Mouse (Mus musculus) lung, postnatal 0 days (tissue): ENCODE measurements around the gene Gm11992. TPM values are rescaled to one million over a fixed set of nuclear protein-coding genes. Genes with fewer than 3 reads are reported as not detected.

Source experiments
- ATAC-seq: fragments of 200-750 bp; cut with Nextera tagmentation; 2 replicates; pipeline ENCODE4 v1.8.0; 2017; ENCODE audit warnings: moderate library complexity
- DNase-seq: peaks from one replicate; pipeline ENCODE4 v3.0.0-alpha.2; 2016; ENCODE audit warnings: low spot score
- H3K27ac ChIP-seq: fragments of 300-500 bp; sonication (generic); 2 replicates; pipeline ENCODE4 v1.5.1; 2014; ENCODE audit warnings: antibody characterized with exemption, mild to moderate bottlenecking, low read length, mixed read lengths
- H3K27me3 ChIP-seq: fragments of 300-500 bp; sonication (generic); replicated peaks from 2 replicates; pipeline ENCODE4 v1.6.1; 2014; ENCODE audit warnings: low read length, mixed read lengths; ENCODE audit not compliant: insufficient read depth
- H3K36me3 ChIP-seq: fragments of 300-500 bp; sonication (generic); 2 replicates; pipeline ENCODE4 v1.6.1; 2014; ENCODE audit warnings: low read length, mixed read lengths; ENCODE audit not compliant: insufficient read depth
- H3K4me1 ChIP-seq: fragments of 300-500 bp; sonication (generic); 2 replicates; pipeline ENCODE4 v1.6.1; 2014; ENCODE audit warnings: antibody characterized with exemption, low read depth, low read length, mixed read lengths; ENCODE audit not compliant: insufficient read depth
- H3K4me2 ChIP-seq: fragments of 300-500 bp; sonication (generic); replicated peaks from 2 replicates; pipeline ENCODE4 v1.6.1; 2014; ENCODE audit warnings: low read depth, mild to moderate bottlenecking, low read length, moderate library complexity, mixed read lengths
- H3K4me3 ChIP-seq: fragments of 300-500 bp; sonication (generic); 2 replicates; pipeline ENCODE4 v1.5.1; 2014; ENCODE audit warnings: low read depth, low read length
- H3K9ac ChIP-seq: fragments of 300-500 bp; sonication (generic); replicated peaks from 2 replicates; pipeline ENCODE4 v1.6.1; 2014; ENCODE audit warnings: low read depth, mild to moderate bottlenecking
- H3K9me3 ChIP-seq: fragments of 300-500 bp; sonication (generic); 2 replicates; pipeline ENCODE4 v1.6.1; 2016; ENCODE audit warnings: low read length, mixed read lengths
- CTCF ChIP-seq: IDR thresholded peaks from 2 replicates; pipeline ENCODE4 v1.5.1; 2016; ENCODE audit warnings: antibody characterized with exemption, mild to moderate bottlenecking
- EP300 ChIP-seq: IDR thresholded peaks from 2 replicates; pipeline ENCODE4 v1.6.1; 2016; ENCODE audit warnings: antibody characterized with exemption, mild to moderate bottlenecking, control low read depth
- WGBS: fragments of 180-500 bp; shearing (Covaris S2); extraction: QIAGEN DNeasy Blood & Tissue Kit; methylation state at CpG from one replicate; pipeline ENCODE4 v1.1.7; 2014; 5-methylcytosine and 5-hydroxymethylcytosine counted together
- polyA plus RNA-seq: library from polyadenylated mRNA; unstranded; fragments of >200 nt; fragmentation: Nextera tagmentation; extraction: Ambion mirVana; gene quantifications from 2 replicates; pipeline ENCODE4 v1.2.1, GENCODE M21; 2015

Gm11992 gene
- polyA plus RNA-seq, 1 experiment from 2014 or later: 2.9 TPM

GRCm38 (mm10) chr11:9018491-9019267, 29.7 kb upstream of the Gm11992 start:
- Histone ChIP-seq H3K27ac (no peak overlapping the region), H3K4me3 (no peak overlapping the region), H3K4me1 (no peaks in the 10 kb centered on the region), H3K27me3 (no peaks in the 10 kb centered on the region), H3K9me3 (no peaks in the 10 kb centered on the region), H3K36me3 (no peaks in the 10 kb centered on the region), H3K4me2 (no peak overlapping the region), H3K9ac (no peak overlapping the region)
- no peak for DNase-seq
- no peak for TF ChIP-seq CTCF
- TF ChIP-seq EP300: no peak
- 65% methylated on average over 6 of the region's 6 CpGs for WGBS
- no peak for ATAC-seq

- DNase-seq (no peak), ATAC-seq (no peak)
- Histone ChIP-seq H3K9me3 (no peaks in the 10 kb centered on the region), H3K9ac (no peak overlapping the region), H3K27me3 (no peaks in the 10 kb centered on the region), H3K4me3 (no peak overlapping the region), H3K4me2 (no peak overlapping the region), H3K4me1 (no peaks in the 10 kb centered on the region), H3K27ac (no peak overlapping the region), H3K36me3 (no peaks in the 10 kb centered on the region)
- WGBS: 60% methylated on average over 5 of the region's 5 CpGs
- no peak for TF ChIP-seq CTCF
- TF ChIP-seq EP300: no peak
Observed at GRCm38 (mm10) chr11:9020207-9020606, 28.2 kb upstream of the Gm11992 start.

DNA sequence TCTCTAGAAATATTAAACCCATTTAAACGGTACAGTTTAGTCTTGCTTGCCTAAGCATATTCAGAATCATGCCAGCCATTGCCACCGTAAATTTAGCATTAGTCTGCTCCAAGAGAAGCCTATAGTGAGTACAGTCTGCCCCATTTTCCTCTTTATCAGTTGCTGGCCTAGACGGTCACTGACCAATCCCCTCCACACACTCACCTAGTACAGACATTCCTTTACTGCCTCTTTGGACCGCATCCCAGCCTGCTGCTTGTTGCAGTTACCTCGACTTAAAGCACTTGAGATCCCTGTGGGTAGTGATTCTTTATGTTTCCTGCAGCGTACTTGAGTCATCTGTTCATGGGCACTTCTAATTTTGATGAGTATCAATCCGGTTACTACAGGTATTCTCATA, 23.6 kb upstream of the Gm11992 start:
- no peak for ATAC-seq
- Histone ChIP-seq H3K36me3 (no peaks in the 10 kb centered on the region), H3K27me3 (no peaks in the 10 kb centered on the region), H3K4me1 (no peaks in the 10 kb centered on the region), H3K4me2 (no peak overlapping the region), H3K27ac (no peak overlapping the region), H3K9ac (no peak overlapping the region), H3K9me3 (no peaks in the 10 kb centered on the region), H3K4me3 (no peak overlapping the region)
- 58% methylated on average over 7 of the region's 7 CpGs for WGBS
- no peak for DNase-seq
- TF ChIP-seq EP300 (no peak), CTCF (no peak)

- WGBS: 56% methylated on average over 3 of the region's 3 CpGs
- DNase-seq (no peak), ATAC-seq (no peak)
- Histone ChIP-seq H3K4me1 (no peaks in the 10 kb centered on the region), H3K9ac (no peak overlapping the region), H3K9me3 (no peaks in the 10 kb centered on the region), H3K36me3 (no peaks in the 10 kb centered on the region), H3K4me2 (no peak overlapping the region), H3K27ac (no peak overlapping the region), H3K4me3 (no peak overlapping the region), H3K27me3 (no peaks in the 10 kb centered on the region)
- TF ChIP-seq EP300: no peak
- no peak for TF ChIP-seq CTCF
Observed at GRCm38 (mm10) chr11:9025211-9025610, 23.2 kb upstream of the Gm11992 start.

- Histone ChIP-seq H3K27ac (no peak overlapping the region), H3K4me3 (no peak overlapping the region), H3K27me3 (no peaks in the 10 kb centered on the region), H3K4me2 (no peak overlapping the region), H3K4me1 (no peaks in the 10 kb centered on the region), H3K9ac (no peak overlapping the region), H3K36me3 (no peaks in the 10 kb centered on the region), H3K9me3 (no peaks in the 10 kb centered on the region)
- 71% methylated on average over 2 of the region's 2 CpGs for WGBS
- TF ChIP-seq EP300: no peak
- DNase-seq (no peak), ATAC-seq (no peak)
Observed at GRCm38 (mm10) chr11:9031530-9031929, 16.9 kb upstream of the Gm11992 start.

DNA sequence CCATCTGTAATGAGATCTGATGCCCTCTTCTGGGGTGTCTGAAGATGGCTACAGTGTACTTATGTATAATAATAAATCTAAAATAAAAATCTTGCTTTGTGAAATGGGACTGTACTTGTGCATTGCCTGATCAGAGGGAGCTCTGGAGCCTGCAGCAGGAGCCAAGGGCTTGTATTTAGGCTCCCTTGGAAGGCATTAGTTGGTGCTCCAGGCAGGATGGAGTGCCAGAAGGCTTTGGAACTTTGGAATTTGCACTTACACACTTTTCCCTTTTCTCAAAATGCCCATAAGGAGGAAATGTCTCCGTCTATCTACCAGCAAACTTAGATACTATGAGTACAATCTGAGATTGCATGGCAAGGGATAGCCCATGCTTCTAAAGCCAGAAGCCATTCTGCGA, 1.8 kb upstream of the Gm11992 start:
- Histone ChIP-seq H3K9ac (no peak overlapping the region), H3K27ac (no peak overlapping the region), H3K9me3 (no peaks in the 10 kb centered on the region), H3K27me3 (no peaks in the 10 kb centered on the region), H3K4me3 (no peak overlapping the region), H3K36me3 (no peaks in the 10 kb centered on the region), H3K4me1 (no peaks in the 10 kb centered on the region), H3K4me2 (no peak overlapping the region)
- TF ChIP-seq CTCF (no peak), EP300 (no peak)
- DNase-seq (no peak), ATAC-seq (no peak)
- WGBS: 80% methylated on average over 2 of the region's 2 CpGs
